Mouse (Mus musculus) spleen, adult 2 months (tissue): Measurements from ENCODE around the gene Cfi. TPM values are rescaled to one million over a fixed set of nuclear protein-coding genes. Genes with fewer than 3 reads are reported as not detected.

Experiments
- DNase-seq, 2 experiments: peaks; one replicate each; pipeline versions ENCODE4 v3.0.0 to v3.0.0-alpha.2; 2012 to 2021; ENCODE audit warnings: low spot score in 2 of 2, low read depth in 1 of 2
- H3K27ac ChIP-seq: fragments of 200-500 bp; 2 replicates; pipeline ENCODE4 v1.5.1; 2012; ENCODE audit warnings: low read length, inconsistent platforms; ENCODE audit not compliant: insufficient read depth
- H3K27me3 ChIP-seq: fragments of 200-500 bp; 2 replicates; pipeline ENCODE4 v1.6.1; 2012; ENCODE audit warnings: mild to moderate bottlenecking, moderate library complexity, low read length, inconsistent platforms; ENCODE audit not compliant: control insufficient read depth, insufficient read depth
- H3K36me3 ChIP-seq: fragments of 200-500 bp; 2 replicates; pipeline ENCODE4 v1.6.1; 2012; ENCODE audit warnings: mild to moderate bottlenecking, low read length, inconsistent platforms; ENCODE audit not compliant: control insufficient read depth, insufficient read depth
- H3K4me1 ChIP-seq: fragments of 200-500 bp; 2 replicates; pipeline ENCODE4 v1.6.1; 2011; ENCODE audit warnings: inconsistent platforms; ENCODE audit not compliant: control insufficient read depth, insufficient read depth, insufficient read length
- H3K4me3 ChIP-seq: fragments of 200-500 bp; 2 replicates; pipeline ENCODE4 v1.5.1; 2011; ENCODE audit warnings: mild to moderate bottlenecking, inconsistent platforms; ENCODE audit not compliant: insufficient read depth, insufficient read length; ENCODE audit errors: extremely low read depth
- CTCF ChIP-seq: fragments of 200-500 bp; IDR thresholded peaks from 2 replicates; pipeline ENCODE4 v1.5.1; 2011; ENCODE audit warnings: mild to moderate bottlenecking, inconsistent platforms; ENCODE audit not compliant: insufficient read depth, insufficient read length, insufficient replicate concordance; ENCODE audit errors: extremely low read depth
- POLR2A ChIP-seq: fragments of 200-500 bp; IDR thresholded peaks from 2 replicates; pipeline ENCODE4 v1.6.1; 2011; ENCODE audit warnings: low read depth, low read length, inconsistent platforms
- WGBS: fragments of 180-500 bp; shearing (Covaris S2); methylation state at CpG from one replicate; pipeline ENCODE4 v1.1.7; 2018; 5-methylcytosine and 5-hydroxymethylcytosine counted together
- polyA plus RNA-seq: library from polyadenylated mRNA; depleted of rRNA; stranded (reverse); fragments of >200 nt; gene quantifications from 2 replicates; pipeline ENCODE4 v1.2.3, GENCODE M21; 2012

Gene Cfi
- polyA plus RNA-seq, 1 experiment = not detected

DNA sequence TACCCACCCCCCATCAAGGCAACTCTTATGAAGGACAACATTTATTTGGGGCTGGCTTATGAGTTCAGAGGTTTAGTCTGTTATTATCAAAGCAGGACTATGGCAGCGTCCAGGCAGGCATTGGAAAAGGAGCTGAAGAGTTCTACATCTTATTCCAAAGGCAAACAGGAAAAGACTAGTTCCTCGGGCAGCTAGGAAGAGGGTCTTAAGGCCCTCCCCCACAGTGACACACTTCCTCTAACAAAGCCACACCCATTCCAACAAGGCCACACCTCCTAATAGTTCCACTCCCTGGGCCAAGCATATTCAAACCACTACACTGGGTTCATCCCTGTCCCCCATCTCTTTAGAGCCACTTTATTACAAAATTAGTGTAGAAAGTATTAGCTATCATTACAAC is 26.9 kb downstream of the Cfi start:
- H3K36me3 ChIP-seq = no peaks in the 10 kb centered on the region
- WGBS = 53% methylated on average over 2 of the region's 2 CpGs

DNA sequence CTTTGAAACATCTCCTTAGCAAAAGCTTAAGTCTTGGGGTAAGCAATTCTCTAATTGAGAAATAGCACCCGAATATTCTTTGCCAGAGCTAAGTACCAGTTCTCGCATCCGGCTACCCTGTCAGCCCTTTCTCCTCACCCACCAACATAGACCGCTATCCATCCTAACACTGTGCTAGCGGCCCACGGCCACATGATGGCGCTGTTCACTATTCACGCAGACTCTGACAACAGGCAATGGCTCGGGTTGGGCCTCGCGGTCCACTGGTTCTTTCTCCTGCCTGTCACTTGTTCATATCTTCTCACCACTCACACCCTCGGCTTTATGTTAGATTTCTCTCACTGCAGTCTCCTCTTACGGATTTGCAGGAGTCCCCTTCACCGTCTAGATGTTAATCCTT is 28.0 kb downstream of the Cfi start:
- 63% methylated on average over 14 of the region's 14 CpGs for WGBS

More for the DNA sequence above, 26.9 kb downstream of the Cfi start:
- no peak for DNase-seq
- Histone ChIP-seq H3K4me1 (no peaks in the 10 kb centered on the region), H3K27ac (no peak overlapping the region), H3K27me3 (no peaks in the 10 kb centered on the region), H3K4me3 (no peak overlapping the region)
- TF ChIP-seq POLR2A = no peak
- no peak for TF ChIP-seq CTCF

GRCm38 (mm10) chr3:129877327-129877726 is 41.6 kb downstream of the Cfi start:
- DNase-seq = no peak
- TF ChIP-seq CTCF (no peak), POLR2A (no peak)
- Histone ChIP-seq H3K27ac (no peak overlapping the region), H3K36me3 (no peaks in the 10 kb centered on the region), H3K4me1 (peaks cover 5% of the 10 kb centered on the region; the same call in 1 of the 2 replicates), H3K4me3 (no peak overlapping the region), H3K27me3 (no peaks in the 10 kb centered on the region)
- 60% methylated on average over 10 of the region's 10 CpGs for WGBS

More for the DNA sequence above, 28.0 kb downstream of the Cfi start:
- no peak overlapping the region for H3K27ac ChIP-seq
- DNase-seq = peak in 1 of 2 experiments; percentile 34
- no peak for TF ChIP-seq POLR2A
- TF ChIP-seq CTCF = peak; percentile 63; the same call in 1 of the 2 replicates
- H3K4me1 ChIP-seq = no peaks in the 10 kb centered on the region
- H3K4me3 ChIP-seq = no peak overlapping the region
- H3K27me3 ChIP-seq = no peaks in the 10 kb centered on the region
- H3K36me3 ChIP-seq = no peaks in the 10 kb centered on the region

- Histone ChIP-seq H3K4me1 (peaks cover 5% of the 10 kb centered on the region; the same call in 1 of the 2 replicates), H3K27ac (no peak within 1 kb of the TSS), H3K27me3 (no peaks in the 10 kb centered on the region), H3K4me3 (peak within 1 kb of the TSS; percentile 87), H3K36me3 (no peaks in the 10 kb centered on the region)
- WGBS = 1% methylated on average over 63 of the region's 66 CpGs
- no peak for TF ChIP-seq CTCF
- TF ChIP-seq POLR2A = no peak
- peak; percentile 49 to 82 for DNase-seq
Measured at GRCm38 (mm10) chr3:129878405-129879021, 42.8 kb downstream of the Cfi start, which contains the start of gene Pla2g12a. Pla2g12a (plus strand) TSS chr3:129878606.

GRCm38 (mm10) chr3:129879131-129879757 is 43.6 kb downstream of the Cfi start:
- no peak for DNase-seq
- no peaks in the 10 kb centered on the region for H3K27me3 ChIP-seq
- no peaks in the 10 kb centered on the region for H3K36me3 ChIP-seq
- H3K27ac ChIP-seq = no peak overlapping the region
- TF ChIP-seq POLR2A (no peak), CTCF (no peak)
- peak overlapping the region; percentile 87 for H3K4me3 ChIP-seq
- under 1% methylated on average over 25 of the region's 25 CpGs for WGBS
- H3K4me1 ChIP-seq = peaks cover 5% of the 10 kb centered on the region; the same call in 1 of the 2 replicates

DNA sequence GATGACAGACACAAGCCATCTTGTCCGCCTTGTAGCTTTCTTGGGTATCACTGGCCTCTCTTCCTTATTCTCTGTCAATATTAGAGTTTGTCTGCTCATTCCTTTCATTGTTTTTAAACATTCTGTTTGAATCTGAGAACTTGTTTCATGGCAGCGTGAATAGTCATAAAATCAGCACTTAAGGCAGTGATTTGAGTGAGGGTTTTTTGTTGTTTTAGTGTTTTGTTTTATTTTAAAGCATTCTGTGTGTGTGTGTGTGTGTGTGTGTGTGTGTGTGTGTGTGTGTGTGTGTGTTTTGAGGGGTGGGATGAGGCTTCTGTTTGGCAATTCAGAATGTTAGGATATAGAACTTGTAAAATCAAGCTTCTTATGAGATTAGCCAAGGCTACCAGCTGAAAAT is 44.2 kb downstream of the Cfi start:
- TF ChIP-seq POLR2A (no peak), CTCF (no peak)
- 89% methylated on average over 2 of the region's 2 CpGs for WGBS
- Histone ChIP-seq H3K4me1 (peaks cover 5% of the 10 kb centered on the region; the same call in 1 of the 2 replicates), H3K27me3 (no peaks in the 10 kb centered on the region), H3K36me3 (no peaks in the 10 kb centered on the region), H3K4me3 (no peak overlapping the region), H3K27ac (no peak overlapping the region)
- DNase-seq = no peak
